Mouse (Mus musculus) frontal cortex, adult 2 months (tissue): Measurements from ENCODE around the gene Ufl1. TPM values are rescaled to one million over a fixed set of nuclear protein-coding genes. Genes with fewer than 3 reads are reported as not detected.

Experiments used
- polyA plus RNA-seq: library from polyadenylated mRNA; depleted of rRNA; stranded (reverse); fragments of >200 nt; gene quantifications from 2 replicates; pipeline ENCODE4 v1.2.3, GENCODE M21; 2012; rRNA removed

The Ufl1 gene
- polyA plus RNA-seq, 1 experiment = 15.4 TPM

Other genes with a start within 250 kb of the Ufl1 start
- 0.18 and 0.19 TPM in 2 replicates for gene Fhl5, start 38.9 kb downstream of the Ufl1 start, polyA plus RNA-seq